Mouse (Mus musculus) hindbrain, embryonic 15.5 days (tissue): ENCODE data around the gene Adra2c. TPM values are rescaled to one million over a fixed set of nuclear protein-coding genes. Genes with fewer than 3 reads are reported as not detected.

Source experiments
- ATAC-seq: fragments of 200-750 bp; cut with Nextera tagmentation; 2 replicates; pipeline ENCODE4 v1.8.0; 2017; ENCODE audit warnings: low read depth, moderate number of reproducible peaks, moderate TSS enrichment; ENCODE audit not compliant: low FRiP score
- H3K27ac ChIP-seq: fragments of 300-500 bp; sonication (generic); replicated peaks from 2 replicates; pipeline ENCODE4 v1.5.1; 2015; ENCODE audit warnings: mild to moderate bottlenecking, inconsistent platforms
- H3K27me3 ChIP-seq: fragments of 300-500 bp; sonication (generic); 2 replicates; pipeline ENCODE4 v1.6.1; 2015; ENCODE audit warnings: control low read depth, inconsistent platforms
- H3K36me3 ChIP-seq: fragments of 300-500 bp; sonication (generic); 2 replicates; pipeline ENCODE4 v1.6.1; 2015; ENCODE audit warnings: control low read depth, inconsistent platforms
- H3K4me1 ChIP-seq: fragments of 300-500 bp; sonication (generic); replicated peaks from 2 replicates; pipeline ENCODE4 v1.6.1; 2015; ENCODE audit warnings: control low read depth, inconsistent platforms
- H3K4me2 ChIP-seq: fragments of 300-500 bp; sonication (generic); 2 replicates; pipeline ENCODE4 v1.6.1; 2015; ENCODE audit warnings: moderate library complexity, mild to moderate bottlenecking, inconsistent platforms
- H3K4me3 ChIP-seq: fragments of 300-500 bp; sonication (generic); 2 replicates; pipeline ENCODE4 v1.5.1; 2015; ENCODE audit warnings: mild to moderate bottlenecking, inconsistent platforms
- H3K9ac ChIP-seq: fragments of 300-500 bp; sonication (generic); 2 replicates; pipeline ENCODE4 v1.6.1; 2015; ENCODE audit warnings: inconsistent platforms
- H3K9me3 ChIP-seq: fragments of 300-500 bp; sonication (generic); 2 replicates; pipeline ENCODE4 v1.6.1; 2016; ENCODE audit warnings: control low read depth, inconsistent platforms
- WGBS: fragments of 180-500 bp; shearing (Covaris S2); methylation state at CpG from one replicate; pipeline ENCODE4 v1.1.7; 2015; 5-methylcytosine and 5-hydroxymethylcytosine counted together
- polyA plus RNA-seq: library from polyadenylated mRNA; unstranded; fragments of >200 nt; fragmentation: Nextera tagmentation; extraction: Ambion mirVana; gene quantifications from 2 replicates; pipeline ENCODE4 v1.2.1, GENCODE M21; 2015

Adra2c gene
- polyA plus RNA-seq, 1 experiment from 2014 or later, result 1.1 TPM

GRCm38 (mm10) chr5:35278741-35279695 lies 899 bp downstream of the Adra2c start:
- Histone ChIP-seq H3K4me1 (peaks cover 32% of the 10 kb centered on the region), H3K9me3 (no peaks in the 10 kb centered on the region), H3K4me2 (peak overlapping the region; percentile 92), H3K27ac (peak overlapping the region; percentile 58; the same call in 1 of the 2 replicates), H3K4me3 (peak overlapping the region; percentile 59), H3K27me3 (peaks cover 76% of the 10 kb centered on the region), H3K36me3 (no peaks in the 10 kb centered on the region), H3K9ac (peak overlapping the region; percentile 46)
- peak; percentile 62 for ATAC-seq
- WGBS, result under 1% methylated on average over 86 of the region's 118 CpGs

GRCm38 (mm10) chr5:35279696-35280001 lies 1.5 kb downstream of the Adra2c start:
- Histone ChIP-seq H3K4me1 (peaks cover 32% of the 10 kb centered on the region), H3K9ac (peak overlapping the region; percentile 46), H3K27ac (peak overlapping the region; percentile 58; the same call in 1 of the 2 replicates), H3K4me3 (peak overlapping the region; percentile 59), H3K4me2 (peak overlapping the region; percentile 92), H3K27me3 (peaks cover 77% of the 10 kb centered on the region), H3K36me3 (no peaks in the 10 kb centered on the region), H3K9me3 (no peaks in the 10 kb centered on the region)
- WGBS, result under 1% methylated on average over 39 of the region's 49 CpGs
- ATAC-seq, result no peak

- Histone ChIP-seq H3K27ac (no peak overlapping the region), H3K4me1 (peaks cover 32% of the 10 kb centered on the region), H3K9me3 (no peaks in the 10 kb centered on the region), H3K9ac (peak overlapping the region; percentile 46), H3K36me3 (no peaks in the 10 kb centered on the region), H3K27me3 (peaks cover 77% of the 10 kb centered on the region), H3K4me3 (peak overlapping the region; percentile 59), H3K4me2 (peak overlapping the region; percentile 92)
- 4% methylated on average over 73 of the region's 75 CpGs for WGBS
- ATAC-seq, result peak; percentile 39
These were observed 2.1 kb downstream of the Adra2c start for GRCm38 (mm10) chr5:35280002-35280782.

- Histone ChIP-seq H3K4me3 (peak overlapping the region; percentile 59), H3K36me3 (no peaks in the 10 kb centered on the region), H3K27ac (no peak overlapping the region), H3K27me3 (peaks cover 77% of the 10 kb centered on the region), H3K4me1 (peaks cover 29% of the 10 kb centered on the region), H3K9ac (no peak overlapping the region), H3K4me2 (peak overlapping the region; percentile 92), H3K9me3 (no peaks in the 10 kb centered on the region)
- 5% methylated on average over 39 of the region's 40 CpGs for WGBS
- ATAC-seq, result no peak
These were observed 2.7 kb downstream of the Adra2c start for GRCm38 (mm10) chr5:35280783-35281165.

- no peak for ATAC-seq
- Histone ChIP-seq H3K27ac (no peak overlapping the region), H3K9ac (no peak overlapping the region), H3K4me1 (peaks cover 6% of the 10 kb centered on the region), H3K4me3 (no peak overlapping the region), H3K27me3 (peaks cover 37% of the 10 kb centered on the region), H3K9me3 (no peaks in the 10 kb centered on the region), H3K4me2 (no peak overlapping the region), H3K36me3 (no peaks in the 10 kb centered on the region)
- 50% methylated on average over 3 of the region's 3 CpGs for WGBS
These were observed 7.2 kb downstream of the Adra2c start for GRCm38 (mm10) chr5:35285281-35285680.

- no peak for ATAC-seq
- no peaks in the 10 kb centered on the region for H3K9me3 ChIP-seq
- 68% methylated on average over 5 of the region's 5 CpGs for WGBS
These were observed 8.1 kb downstream of the Adra2c start for GRCm38 (mm10) chr5:35286190-35286589.

GRCm38 (mm10) chr5:35299621-35300020 lies 21.5 kb downstream of the Adra2c start:
- no peaks in the 10 kb centered on the region for H3K36me3 ChIP-seq
- no peak overlapping the region for H3K27ac ChIP-seq
- H3K4me2 ChIP-seq, result no peak overlapping the region
- H3K27me3 ChIP-seq, result no peaks in the 10 kb centered on the region
- no peaks in the 10 kb centered on the region for H3K9me3 ChIP-seq
- H3K9ac ChIP-seq, result no peak overlapping the region
- no peak overlapping the region for H3K4me3 ChIP-seq
- ATAC-seq, result no peak
- WGBS, result 32% methylated on average over 3 of the region's 3 CpGs
- H3K4me1 ChIP-seq, result 0 out of 2 replicates have a peak, but pooled peaks cover 2% of the 10 kb centered on the region

More at GRCm38 (mm10) chr5:35286190-35286589, 8.1 kb downstream of the Adra2c start:
- Histone ChIP-seq H3K36me3 (no peaks in the 10 kb centered on the region), H3K4me3 (no peak overlapping the region), H3K4me1 (no peaks in the 10 kb centered on the region), H3K9ac (no peak overlapping the region), H3K4me2 (no peak overlapping the region), H3K27ac (no peak overlapping the region), H3K27me3 (peaks cover 28% of the 10 kb centered on the region)

GRCm38 (mm10) chr5:35304191-35304590 lies 26.1 kb downstream of the Adra2c start:
- Histone ChIP-seq H3K36me3 (no peaks in the 10 kb centered on the region), H3K27ac (no peak overlapping the region), H3K4me2 (no peak overlapping the region), H3K9ac (no peak overlapping the region), H3K4me1 (0 out of 2 replicates have a peak, but pooled peaks cover 6% of the 10 kb centered on the region), H3K4me3 (no peak overlapping the region), H3K27me3 (no peaks in the 10 kb centered on the region), H3K9me3 (no peaks in the 10 kb centered on the region)
- 76% methylated on average over 3 of the region's 3 CpGs for WGBS
- ATAC-seq, result no peak

- H3K9ac ChIP-seq, result no peak overlapping the region
- WGBS, result 49% methylated on average over 10 of the region's 10 CpGs
- H3K4me1 ChIP-seq, result 0 out of 2 replicates have a peak, but pooled peaks cover 11% of the 10 kb centered on the region
- no peaks in the 10 kb centered on the region for H3K36me3 ChIP-seq
- H3K4me3 ChIP-seq, result no peak overlapping the region
- no peaks in the 10 kb centered on the region for H3K9me3 ChIP-seq
- no peak overlapping the region for H3K4me2 ChIP-seq
- no peak overlapping the region; the same call in 1 of the 2 replicates for H3K27ac ChIP-seq
- no peaks in the 10 kb centered on the region for H3K27me3 ChIP-seq
- ATAC-seq, result peak; percentile 65
These were observed 27.2 kb downstream of the Adra2c start for GRCm38 (mm10) chr5:35305332-35305731.

- H3K36me3 ChIP-seq, result no peaks in the 10 kb centered on the region
- H3K9ac ChIP-seq, result no peak overlapping the region
- no peaks in the 10 kb centered on the region for H3K27me3 ChIP-seq
- no peak overlapping the region for H3K4me2 ChIP-seq
- WGBS, result 93% methylated on average over 1 of the region's 1 CpGs
- H3K4me3 ChIP-seq, result no peak overlapping the region
- ATAC-seq, result no peak
- H3K27ac ChIP-seq, result no peak overlapping the region
- H3K9me3 ChIP-seq, result no peaks in the 10 kb centered on the region
- H3K4me1 ChIP-seq, result 0 out of 2 replicates have a peak, but pooled peaks cover 11% of the 10 kb centered on the region
These were observed 28.6 kb downstream of the Adra2c start for GRCm38 (mm10) chr5:35306692-35307091.

GRCm38 (mm10) chr5:35309853-35310252 lies 31.7 kb downstream of the Adra2c start:
- Histone ChIP-seq H3K36me3 (no peaks in the 10 kb centered on the region), H3K9me3 (no peaks in the 10 kb centered on the region), H3K4me3 (no peak overlapping the region), H3K4me1 (peaks cover 25% of the 10 kb centered on the region), H3K9ac (no peak overlapping the region), H3K4me2 (no peak overlapping the region), H3K27ac (no peak overlapping the region), H3K27me3 (no peaks in the 10 kb centered on the region)
- WGBS, result 52% methylated on average over 7 of the region's 7 CpGs
- no peak for ATAC-seq

GRCm38 (mm10) chr5:35311738-35312250 lies 33.7 kb downstream of the Adra2c start:
- Histone ChIP-seq H3K4me2 (no peak overlapping the region), H3K36me3 (no peaks in the 10 kb centered on the region), H3K9ac (no peak overlapping the region), H3K4me1 (peaks cover 23% of the 10 kb centered on the region), H3K27me3 (no peaks in the 10 kb centered on the region), H3K27ac (no peak overlapping the region), H3K4me3 (no peak overlapping the region), H3K9me3 (no peaks in the 10 kb centered on the region)
- no peak for ATAC-seq
- WGBS, result 92% methylated on average over 5 of the region's 5 CpGs
